Mouse (Mus musculus) hindbrain, embryonic 12.5 days (tissue): Measurements from ENCODE around the gene Ctnna2. TPM values are rescaled to one million over a fixed set of nuclear protein-coding genes. Genes with fewer than 3 reads are reported as not detected.

ENCODE experiments used
- ATAC-seq: fragments of 200-750 bp; cut with Nextera tagmentation; 2 replicates; pipeline ENCODE4 v1.8.0; 2017; ENCODE audit warnings: moderate TSS enrichment; ENCODE audit not compliant: low FRiP score
- H3K27ac ChIP-seq: fragments of 300-500 bp; sonication (generic); 2 replicates; pipeline ENCODE4 v1.5.1; 2016; ENCODE audit warnings: mild to moderate bottlenecking
- H3K27me3 ChIP-seq: fragments of 300-500 bp; sonication (generic); 2 replicates; pipeline ENCODE4 v1.6.1; 2016; ENCODE audit warnings: mild to moderate bottlenecking
- H3K36me3 ChIP-seq: fragments of 300-500 bp; sonication (generic); 2 replicates; pipeline ENCODE4 v1.6.1; 2016; ENCODE audit warnings: mild to moderate bottlenecking
- H3K4me1 ChIP-seq: fragments of 300-500 bp; sonication (generic); 2 replicates; pipeline ENCODE4 v1.6.1; 2016
- H3K4me2 ChIP-seq: fragments of 300-500 bp; sonication (generic); replicated peaks from 2 replicates; pipeline ENCODE4 v1.6.1; 2016; ENCODE audit warnings: mild to moderate bottlenecking
- H3K4me3 ChIP-seq: fragments of 300-500 bp; sonication (generic); 2 replicates; pipeline ENCODE4 v1.5.1; 2016; ENCODE audit warnings: mild to moderate bottlenecking
- H3K9ac ChIP-seq: fragments of 300-500 bp; sonication (generic); 2 replicates; pipeline ENCODE4 v1.6.1; 2016; ENCODE audit warnings: mild to moderate bottlenecking, moderate library complexity
- H3K9me3 ChIP-seq: fragments of 300-500 bp; sonication (generic); replicated peaks from 2 replicates; pipeline ENCODE4 v1.6.1; 2016; ENCODE audit warnings: mild to moderate bottlenecking
- WGBS: fragments of 180-500 bp; shearing (Covaris S2); methylation state at CpG from one replicate; pipeline ENCODE4 v1.1.7; 2016; 5-methylcytosine and 5-hydroxymethylcytosine counted together
- polyA plus RNA-seq: library from polyadenylated mRNA; unstranded; fragments of >200 nt; fragmentation: Nextera tagmentation; extraction: Ambion mirVana; gene quantifications from 2 replicates; pipeline ENCODE4 v1.2.1, GENCODE M21; 2016

Gene Ctnna2
- polyA plus RNA-seq, 1 experiment from 2014 or later = 98.5 TPM

GRCm38 (mm10) chr6:77220776-77221175, 758.7 kb downstream of the Ctnna2 start:
- no peak for ATAC-seq
- Histone ChIP-seq H3K27ac (no peak overlapping the region), H3K9me3 (no peaks in the 10 kb centered on the region), H3K36me3 (no peaks in the 10 kb centered on the region), H3K27me3 (no peaks in the 10 kb centered on the region), H3K9ac (no peak overlapping the region), H3K4me1 (peaks cover 6% of the 10 kb centered on the region; the same call in 1 of the 2 replicates), H3K4me2 (no peak overlapping the region), H3K4me3 (no peak overlapping the region)
- WGBS = 56% methylated on average over 4 of the region's 4 CpGs

- no peak overlapping the region for H3K4me3 ChIP-seq
Measured at GRCm38 (mm10) chr6:77218875-77219274, 760.6 kb downstream of the Ctnna2 start.

GRCm38 (mm10) chr6:77215322-77215721, 764.2 kb downstream of the Ctnna2 start:
- 36% methylated on average over 4 of the region's 4 CpGs for WGBS
- H3K4me3 ChIP-seq = no peak overlapping the region
- H3K36me3 ChIP-seq = no peaks in the 10 kb centered on the region
- H3K4me1 ChIP-seq = 0 out of 2 replicates have a peak, but pooled peaks cover 6% of the 10 kb centered on the region
- no peak overlapping the region for H3K9ac ChIP-seq
- H3K4me2 ChIP-seq = no peak overlapping the region
- peak; percentile 35; the same call in 1 of the 2 replicates for ATAC-seq
- 0 out of 2 replicates have a peak overlapping the region, but pooled peaks have one; percentile 23 for H3K27ac ChIP-seq
- no peaks in the 10 kb centered on the region for H3K27me3 ChIP-seq
- no peaks in the 10 kb centered on the region for H3K9me3 ChIP-seq

More at GRCm38 (mm10) chr6:77218875-77219274, 760.6 kb downstream of the Ctnna2 start:
- Histone ChIP-seq H3K36me3 (no peaks in the 10 kb centered on the region), H3K4me2 (no peak overlapping the region), H3K9ac (no peak overlapping the region), H3K9me3 (no peaks in the 10 kb centered on the region), H3K4me1 (peaks cover 12% of the 10 kb centered on the region; the same call in 1 of the 2 replicates), H3K27me3 (no peaks in the 10 kb centered on the region), H3K27ac (no peak overlapping the region)
- no peak for ATAC-seq

DNA sequence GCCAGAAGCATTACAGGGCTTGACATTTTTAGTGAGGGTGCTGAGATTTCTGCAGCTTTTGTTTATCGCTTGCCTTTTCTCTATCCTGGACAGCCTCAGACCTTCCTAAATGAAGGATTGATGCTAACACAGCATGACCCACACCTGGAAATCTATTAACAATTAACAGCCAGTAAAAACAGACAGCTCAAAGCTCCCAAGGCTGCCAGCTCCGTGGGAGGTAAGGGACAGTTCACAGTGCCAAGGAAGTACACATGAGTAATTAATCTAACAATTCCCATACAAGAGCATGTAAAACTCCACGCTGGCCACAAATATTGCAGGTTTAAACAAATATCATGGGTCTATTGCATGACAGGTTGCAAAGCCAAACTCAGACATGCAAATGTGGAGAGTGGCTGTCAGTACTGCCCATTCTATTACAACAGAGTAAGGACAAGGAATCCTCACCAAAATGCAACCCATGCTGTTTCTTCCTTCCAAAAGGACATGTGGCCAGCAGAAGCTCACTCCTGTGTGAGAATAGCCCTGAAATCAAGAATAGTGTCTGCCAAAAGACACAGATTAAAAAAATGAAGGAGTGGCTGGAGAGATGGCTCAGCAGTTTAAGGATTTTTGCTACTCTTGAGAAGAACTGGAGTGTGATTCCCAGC, 765.6 kb downstream of the Ctnna2 start:
- H3K27ac ChIP-seq = no peak overlapping the region
- 24% methylated on average over 3 of the region's 3 CpGs for WGBS

DNA sequence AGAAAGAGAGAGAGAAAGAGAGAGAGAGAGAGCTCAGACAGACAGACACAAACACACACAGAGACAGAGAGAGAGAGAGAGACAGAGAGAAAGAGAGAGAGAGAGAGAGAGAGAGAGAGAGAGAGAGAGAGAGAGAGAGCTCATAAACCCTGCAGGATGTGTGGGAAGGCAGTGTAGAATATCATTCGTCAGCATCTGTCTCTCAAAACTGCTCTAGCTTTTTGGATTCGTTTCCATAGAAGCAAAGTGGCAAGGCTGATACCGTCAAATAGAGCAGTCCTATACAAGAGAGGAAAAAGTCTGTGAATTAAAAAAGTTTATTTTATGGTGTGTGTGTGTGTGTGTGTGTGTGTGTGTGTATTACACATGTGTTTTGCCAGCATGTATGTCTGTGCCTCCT, 769.6 kb downstream of the Ctnna2 start:
- Histone ChIP-seq H3K36me3 (no peaks in the 10 kb centered on the region), H3K27me3 (no peaks in the 10 kb centered on the region), H3K4me3 (no peak overlapping the region), H3K4me1 (no peaks in the 10 kb centered on the region), H3K9ac (no peak overlapping the region), H3K9me3 (no peaks in the 10 kb centered on the region), H3K27ac (no peak overlapping the region), H3K4me2 (no peak overlapping the region)
- 82% methylated on average over 3 of the region's 3 CpGs for WGBS
- no peak for ATAC-seq

More for the DNA sequence above, 765.6 kb downstream of the Ctnna2 start:
- Histone ChIP-seq H3K4me1 (0 out of 2 replicates have a peak, but pooled peaks cover 6% of the 10 kb centered on the region), H3K4me2 (no peak overlapping the region), H3K9me3 (no peaks in the 10 kb centered on the region), H3K36me3 (no peaks in the 10 kb centered on the region), H3K27me3 (no peaks in the 10 kb centered on the region), H3K9ac (no peak overlapping the region), H3K4me3 (no peak overlapping the region)
- ATAC-seq = no peak

DNA sequence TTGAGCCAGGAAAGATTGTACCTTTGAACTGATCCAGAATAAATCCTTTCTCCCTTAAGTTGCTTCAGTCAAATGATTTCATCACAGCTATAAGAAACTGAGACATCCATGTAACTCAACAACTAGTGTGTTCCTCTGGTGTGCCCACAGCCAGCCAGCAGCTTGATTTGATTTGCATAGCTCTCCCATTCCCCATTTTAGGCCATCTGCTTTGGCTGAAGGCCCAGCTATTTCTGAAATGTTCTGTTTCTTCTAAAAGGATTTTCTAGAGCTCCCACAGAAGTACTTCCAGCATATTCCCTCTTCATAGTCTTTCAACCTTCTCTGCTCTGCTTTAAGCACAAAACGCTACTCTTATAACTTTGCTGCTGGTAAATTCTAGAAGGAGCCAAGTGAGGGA, 770.3 kb downstream of the Ctnna2 start:
- Histone ChIP-seq H3K36me3 (no peaks in the 10 kb centered on the region), H3K9ac (no peak overlapping the region), H3K4me2 (no peak overlapping the region), H3K27me3 (no peaks in the 10 kb centered on the region), H3K4me3 (no peak overlapping the region), H3K9me3 (no peaks in the 10 kb centered on the region), H3K27ac (no peak overlapping the region), H3K4me1 (no peaks in the 10 kb centered on the region)
- WGBS = 91% methylated on average over 1 of the region's 1 CpGs
- ATAC-seq = no peak

GRCm38 (mm10) chr6:77199375-77199774, 780.1 kb downstream of the Ctnna2 start:
- no peak for ATAC-seq
- no peak overlapping the region for H3K27ac ChIP-seq

DNA sequence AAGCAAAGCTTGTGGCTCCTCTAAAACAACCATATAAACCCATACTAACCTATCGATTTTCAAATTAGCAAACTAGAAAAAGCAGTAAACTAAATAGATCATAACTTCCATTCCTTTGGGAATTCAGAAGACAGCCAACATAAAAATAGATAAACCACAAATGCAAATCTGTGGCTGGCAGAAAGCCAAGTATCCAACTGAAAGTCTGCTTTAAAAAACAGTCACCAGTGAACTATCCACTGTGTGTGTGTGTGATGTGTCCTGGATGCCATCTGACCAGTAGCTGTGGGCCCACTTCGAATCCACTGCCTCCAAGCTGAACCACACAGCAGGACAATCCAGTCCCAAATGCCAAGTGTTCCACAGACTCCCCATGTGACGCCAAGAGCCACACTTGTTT, 782.8 kb downstream of the Ctnna2 start:
- peaks cover 5% of the 10 kb centered on the region; the same call in 1 of the 2 replicates for H3K4me1 ChIP-seq
- H3K4me2 ChIP-seq = no peak overlapping the region
- no peaks in the 10 kb centered on the region for H3K36me3 ChIP-seq
- ATAC-seq = no peak
- no peak overlapping the region for H3K4me3 ChIP-seq
- no peak overlapping the region for H3K27ac ChIP-seq
- 82% methylated on average over 3 of the region's 3 CpGs for WGBS
- no peaks in the 10 kb centered on the region for H3K9me3 ChIP-seq
- no peaks in the 10 kb centered on the region for H3K27me3 ChIP-seq
- no peak overlapping the region for H3K9ac ChIP-seq

More at GRCm38 (mm10) chr6:77199375-77199774, 780.1 kb downstream of the Ctnna2 start:
- no peak overlapping the region for H3K4me3 ChIP-seq
- peaks cover 5% of the 10 kb centered on the region; the same call in 1 of the 2 replicates for H3K4me1 ChIP-seq
- H3K9ac ChIP-seq = no peak overlapping the region
- H3K9me3 ChIP-seq = no peaks in the 10 kb centered on the region
- no peak overlapping the region for H3K4me2 ChIP-seq
- H3K36me3 ChIP-seq = no peaks in the 10 kb centered on the region
- WGBS = 26% methylated on average over 2 of the region's 2 CpGs
- no peaks in the 10 kb centered on the region for H3K27me3 ChIP-seq

DNA sequence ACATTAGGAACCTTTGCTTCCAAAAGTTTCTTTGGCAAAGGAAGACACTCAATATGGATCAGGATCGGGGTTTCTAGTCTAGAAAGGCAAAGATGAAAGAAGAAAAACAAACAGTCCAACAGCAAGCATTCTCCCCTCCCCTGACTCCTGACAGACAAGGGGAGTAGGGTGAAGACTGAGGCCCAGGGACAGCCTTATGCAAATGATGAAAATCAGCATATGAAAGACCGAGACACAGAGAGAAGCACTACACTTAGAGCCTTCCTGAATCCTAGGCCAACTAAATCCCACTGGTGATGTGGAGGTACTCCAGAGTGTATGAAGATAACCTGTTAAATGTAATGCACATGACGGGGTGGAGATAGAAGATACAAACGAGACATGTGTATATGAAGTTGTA, 787.9 kb downstream of the Ctnna2 start:
- H3K4me2 ChIP-seq = no peak overlapping the region
- H3K27me3 ChIP-seq = no peaks in the 10 kb centered on the region
- no peaks in the 10 kb centered on the region for H3K36me3 ChIP-seq
- no peak overlapping the region for H3K27ac ChIP-seq
- no peak for ATAC-seq
- no peaks in the 10 kb centered on the region for H3K9me3 ChIP-seq
- WGBS = 60% methylated on average over 4 of the region's 4 CpGs
- no peak overlapping the region for H3K9ac ChIP-seq
- no peak overlapping the region for H3K4me3 ChIP-seq
- peaks cover 5% of the 10 kb centered on the region; the same call in 1 of the 2 replicates for H3K4me1 ChIP-seq

GRCm38 (mm10) chr6:77188628-77189027, 790.9 kb downstream of the Ctnna2 start:
- Histone ChIP-seq H3K9me3 (no peaks in the 10 kb centered on the region), H3K9ac (no peak overlapping the region), H3K27me3 (no peaks in the 10 kb centered on the region), H3K4me1 (peaks cover 5% of the 10 kb centered on the region; the same call in 1 of the 2 replicates), H3K36me3 (no peaks in the 10 kb centered on the region), H3K4me2 (no peak overlapping the region), H3K27ac (no peak overlapping the region), H3K4me3 (no peak overlapping the region)
- peak; percentile 61; the same call in 1 of the 2 replicates for ATAC-seq
- 39% methylated on average over 2 of the region's 2 CpGs for WGBS

- H3K27ac ChIP-seq = no peak overlapping the region
- H3K4me2 ChIP-seq = no peak overlapping the region
- ATAC-seq = no peak
- H3K4me1 ChIP-seq = peaks cover 5% of the 10 kb centered on the region; the same call in 1 of the 2 replicates
- H3K9me3 ChIP-seq = no peaks in the 10 kb centered on the region
- no peaks in the 10 kb centered on the region for H3K27me3 ChIP-seq
- H3K4me3 ChIP-seq = no peak overlapping the region
- H3K9ac ChIP-seq = no peak overlapping the region
- H3K36me3 ChIP-seq = no peaks in the 10 kb centered on the region
- WGBS = 78% methylated on average over 4 of the region's 4 CpGs
Measured at GRCm38 (mm10) chr6:77185751-77186150, 793.7 kb downstream of the Ctnna2 start.

DNA sequence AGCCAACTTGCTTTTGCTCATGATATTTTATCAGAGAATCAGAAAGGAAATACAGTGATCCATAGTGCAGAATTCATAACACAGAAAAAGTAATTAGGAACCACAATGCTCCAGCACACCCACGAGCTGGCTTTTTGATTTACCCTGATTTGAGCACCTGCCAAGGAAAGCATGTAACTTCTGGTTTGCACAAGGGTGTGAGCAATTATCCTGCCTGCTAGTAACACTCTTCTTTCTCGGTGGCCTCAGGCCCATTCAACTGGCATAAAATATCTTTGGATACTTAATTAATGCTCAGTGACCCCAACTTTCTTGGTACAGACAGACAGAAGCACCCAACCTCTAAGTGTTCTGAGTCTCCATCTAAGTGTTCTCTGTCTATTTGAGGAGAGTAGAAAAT, 794.6 kb downstream of the Ctnna2 start:
- Histone ChIP-seq H3K27me3 (no peaks in the 10 kb centered on the region), H3K4me3 (no peak overlapping the region), H3K4me2 (no peak overlapping the region), H3K9ac (no peak overlapping the region), H3K36me3 (no peaks in the 10 kb centered on the region), H3K27ac (no peak overlapping the region), H3K4me1 (peaks cover 5% of the 10 kb centered on the region; the same call in 1 of the 2 replicates), H3K9me3 (no peaks in the 10 kb centered on the region)
- WGBS = 62% methylated on average over 2 of the region's 2 CpGs
- no peak for ATAC-seq

DNA sequence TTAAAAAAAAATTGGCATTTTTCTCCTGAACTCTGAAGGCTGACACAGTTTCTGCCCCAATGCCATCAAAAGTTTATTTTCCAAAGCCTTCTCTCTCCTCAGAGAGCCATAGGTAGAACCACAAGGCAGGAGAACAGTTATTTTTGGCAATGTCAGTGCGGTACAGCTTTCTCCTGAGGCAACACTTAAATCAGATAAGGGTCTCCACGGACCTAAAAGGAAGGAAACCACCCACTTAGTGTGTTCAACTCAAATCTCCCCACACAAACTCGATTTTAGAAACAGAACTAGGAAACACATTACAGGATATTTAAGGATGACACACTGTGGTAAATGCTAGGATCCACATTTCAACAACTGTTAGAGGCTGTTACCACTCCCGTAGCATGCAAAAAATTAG, 803.7 kb downstream of the Ctnna2 start:
- no peaks in the 10 kb centered on the region for H3K27me3 ChIP-seq
- whole genome bisulfite sequencing = 68% methylated on average over 4 of the region's 4 CpGs
- no peak for ATAC-seq

More for the DNA sequence above, 803.7 kb downstream of the Ctnna2 start:
- no peak overlapping the region for H3K27ac ChIP-seq
- no peaks in the 10 kb centered on the region for H3K36me3 ChIP-seq
- no peak overlapping the region for H3K9ac ChIP-seq
- H3K4me1 ChIP-seq = no peaks in the 10 kb centered on the region
- H3K4me3 ChIP-seq = no peak overlapping the region
- no peaks in the 10 kb centered on the region for H3K9me3 ChIP-seq
- H3K4me2 ChIP-seq = no peak overlapping the region
